Mouse (Mus musculus) left cerebral cortex, postnatal 4 days (tissue): ENCODE measurements at regions not wholly inside any gene's neighbourhood (a gene's known extent, or its start where the extent isn't known, plus 50 kb on each side); places are given as distances from the start of the nearest gene placed in this dataset.

Source experiments
- DNase-seq: peaks from one replicate; pipeline ENCODE4 v3.0.0-alpha.2; 2022
- intact Hi-C: fragments of 180-260 bp; cut with DNase I; formaldehyde crosslinking; loops from one replicate; pipeline ENCODE4 v1.15.1; 2025

DNA sequence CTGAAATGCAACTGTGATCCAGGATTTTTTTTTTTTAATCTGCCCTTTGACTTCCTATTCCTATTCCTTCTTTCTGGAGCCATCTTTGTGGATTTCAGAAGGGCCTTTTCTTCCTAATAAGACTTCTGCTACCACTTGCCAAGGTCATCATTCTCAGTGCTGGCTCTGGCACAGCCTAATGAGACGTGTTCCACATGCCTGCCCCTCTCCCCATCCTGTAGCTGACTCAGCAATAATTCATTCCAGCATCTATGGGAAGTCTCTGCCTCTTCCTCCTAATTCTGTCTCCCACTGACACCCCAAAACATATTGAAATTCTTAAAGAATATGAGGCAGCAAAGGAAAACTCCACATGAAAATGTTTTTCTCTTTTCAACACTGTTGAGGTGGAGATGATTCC, 91.7 kb upstream of the Cep162 start:
- intact Hi-C loops, result no loop called here
- DNase-seq, result peak; percentile 11

DNA sequence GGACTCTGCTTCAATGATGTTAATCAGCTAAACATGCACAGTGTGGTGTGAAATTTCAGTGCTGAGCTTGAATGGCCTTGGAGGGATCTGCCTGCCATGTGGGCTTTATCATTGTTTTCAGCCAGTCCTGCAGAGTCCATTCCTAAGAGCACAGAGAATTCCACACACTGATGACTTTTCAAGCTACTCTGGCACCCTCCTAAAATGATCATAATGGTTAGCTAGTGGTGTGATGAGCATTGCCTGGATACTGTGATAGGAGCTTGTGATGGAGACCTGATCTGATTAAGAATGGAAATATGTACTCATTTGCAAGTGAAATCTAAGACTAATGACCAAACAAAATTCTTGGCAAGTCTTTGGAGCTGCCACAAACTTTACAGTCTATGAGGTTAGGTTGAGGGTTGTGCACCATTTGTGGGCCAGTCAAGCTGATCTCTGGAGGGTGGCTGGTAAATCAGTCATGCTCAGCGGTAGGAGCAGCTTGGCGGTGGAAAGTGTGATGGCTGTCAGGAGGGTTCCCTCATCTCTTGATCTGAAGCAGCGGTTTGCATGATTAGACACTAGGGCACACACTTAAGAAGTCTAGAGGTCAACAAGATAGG, 91.0 kb upstream of the Cep162 start:
- intact Hi-C loops, result no loop called here
- peak; percentile 14 for DNase-seq

DNA sequence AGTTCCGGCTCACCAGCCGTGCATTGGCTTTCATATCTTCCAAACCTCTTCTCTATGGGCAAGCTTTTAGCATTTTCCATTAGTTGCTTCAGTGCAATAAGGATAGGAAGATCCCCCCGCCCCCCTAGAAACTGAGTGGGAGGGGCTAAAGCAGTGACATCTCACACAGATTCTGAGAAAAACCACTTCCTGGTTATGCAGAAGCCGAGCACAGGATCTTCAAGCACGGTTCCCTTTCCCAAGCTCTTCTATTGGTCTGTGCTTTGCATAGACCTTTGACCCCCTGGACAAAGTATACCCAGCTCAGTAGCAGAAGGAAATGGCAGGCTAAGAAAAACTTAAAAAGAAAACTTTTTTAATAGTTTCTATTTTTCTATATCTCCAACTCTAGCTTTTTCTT, 86.1 kb upstream of the Cep162 start:
- intact Hi-C loops, result no loop called here
- no peak for DNase-seq

DNA sequence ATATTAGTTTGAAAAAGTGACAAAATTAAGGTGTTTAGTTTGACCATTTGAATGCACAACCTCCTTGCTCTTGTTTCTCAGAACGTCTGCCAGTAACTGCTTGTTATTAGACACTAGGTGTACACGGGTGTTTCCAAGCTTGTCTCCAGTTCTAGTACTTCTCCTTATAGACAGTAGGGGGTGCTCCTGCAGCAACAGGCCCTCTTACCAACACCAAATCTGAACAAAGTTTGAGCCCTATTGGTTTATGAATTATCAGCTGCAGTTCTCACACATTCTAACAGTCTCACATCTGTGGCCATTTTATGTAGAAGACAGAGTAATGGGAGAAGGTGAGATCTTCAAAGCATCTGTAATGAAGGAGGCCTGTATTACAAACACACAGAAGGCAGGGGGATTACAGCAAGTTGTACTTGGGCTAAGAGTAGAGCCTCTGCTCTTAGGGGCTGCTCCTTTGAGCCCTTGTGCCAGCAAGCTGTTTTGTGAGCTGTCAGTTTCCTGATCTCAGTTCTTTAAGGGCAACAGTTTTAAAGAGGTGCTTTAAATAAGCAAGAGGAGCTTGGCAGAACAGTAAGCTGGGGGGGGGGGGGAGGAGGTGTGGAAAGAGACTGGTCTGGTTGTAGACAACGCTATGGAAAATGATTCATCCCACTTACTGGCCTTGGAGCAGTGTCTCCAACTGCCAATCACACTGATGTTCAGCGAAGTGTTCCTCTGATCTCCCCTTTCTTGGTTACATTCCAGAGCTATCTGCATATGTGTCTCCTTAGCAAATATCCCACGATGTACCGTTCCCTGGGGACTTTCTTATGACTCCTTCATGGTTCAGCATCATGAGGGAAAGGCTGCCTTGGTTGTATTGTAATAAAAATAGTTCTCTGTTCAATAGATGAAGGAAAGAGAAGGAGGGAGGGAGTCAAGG, 71.3 kb upstream of the Cep162 start:
- intact Hi-C loops, result no loop called here

DNA sequence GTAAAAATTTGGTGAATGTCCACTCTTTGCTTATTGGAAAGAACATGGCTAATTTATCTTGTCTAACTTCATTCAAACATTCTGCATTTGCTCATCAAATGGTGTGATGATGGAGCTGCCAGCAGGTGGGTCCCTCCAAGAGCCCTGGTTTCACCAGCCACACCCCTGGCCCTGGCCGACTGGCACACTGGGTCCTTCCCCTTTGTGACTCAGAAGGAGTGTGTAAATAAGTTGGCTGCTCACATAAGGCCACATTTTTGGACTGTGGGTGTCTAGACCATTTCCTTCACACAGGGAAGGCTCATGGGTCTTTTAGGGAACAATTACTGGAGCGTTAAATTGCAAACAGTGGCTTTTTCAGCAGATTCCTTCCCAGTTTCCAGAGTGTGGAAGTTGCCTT, 68.4 kb upstream of the Cep162 start:
- intact Hi-C loops, result no loop called here
- no peak for DNase-seq

More for the DNA sequence above, 71.3 kb upstream of the Cep162 start:
- no peak for DNase-seq

DNA sequence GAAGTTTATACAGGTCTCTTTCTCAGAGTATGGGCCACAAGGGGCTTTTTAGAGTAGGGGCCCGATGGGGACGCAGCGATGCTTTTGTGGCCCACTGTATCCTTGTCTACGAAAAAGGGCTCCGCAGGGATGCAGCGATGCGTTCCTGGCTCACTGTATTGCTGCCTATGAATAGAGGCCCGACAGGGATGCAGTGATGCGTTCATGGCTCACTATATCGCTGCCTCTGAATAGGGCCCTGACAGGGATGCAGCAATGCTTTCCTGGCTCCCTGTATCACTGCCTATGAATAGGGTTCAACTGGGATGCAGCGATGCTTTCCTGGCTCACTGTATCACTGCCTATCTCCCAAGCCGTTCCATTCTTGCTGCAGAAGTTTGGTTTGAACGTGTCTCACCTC, 65.4 kb upstream of the Cep162 start:
- no peak for DNase-seq
- intact Hi-C loops, result no loop called here

DNA sequence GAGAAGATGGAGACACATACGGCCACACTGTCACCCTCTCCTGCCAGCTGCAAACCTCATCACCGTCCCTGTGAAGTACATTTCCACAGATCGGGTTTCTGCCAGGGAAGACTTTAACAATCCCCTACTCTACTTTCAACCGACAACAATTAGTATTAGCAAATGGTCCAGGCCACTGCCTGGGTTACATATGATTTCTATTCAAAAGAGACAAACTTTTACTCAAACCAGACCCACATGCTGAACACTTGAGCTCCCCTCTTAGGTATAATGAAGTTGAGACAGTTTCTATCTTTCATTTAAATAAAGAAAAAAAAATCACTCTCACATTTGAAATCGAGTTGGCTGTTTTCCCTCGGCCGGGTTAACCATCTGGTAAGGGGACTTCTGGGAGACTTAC, 63.4 kb upstream of the Cep162 start:
- no peak for DNase-seq
- intact Hi-C loops, result no loop called here

DNA sequence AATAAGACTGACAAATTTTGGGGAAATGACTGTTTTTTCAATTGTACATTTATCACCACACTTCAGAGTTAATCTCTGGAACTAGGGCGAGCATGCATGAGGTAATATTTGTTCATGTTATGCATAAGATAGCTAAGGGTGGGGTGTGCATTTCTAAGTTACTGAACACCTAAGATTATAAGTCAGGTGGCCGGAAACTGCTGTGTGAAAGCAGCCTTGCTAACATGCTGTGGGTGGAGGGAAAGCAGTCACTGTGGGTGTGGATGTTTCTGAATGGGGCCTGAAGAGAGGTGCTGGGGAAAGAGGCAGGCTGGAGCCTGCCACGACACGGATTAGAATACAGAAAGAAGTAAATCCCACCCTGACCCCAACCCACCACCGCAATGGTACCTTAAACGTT, 54.8 kb upstream of the Cep162 start:
- no peak for DNase-seq
- intact Hi-C loops, result no loop called here
